Mouse (Mus musculus) thymus, postnatal 10 days (tissue): ENCODE data around the gene Psap.

Experiments
- DNase-seq, 2 experiments: peaks; one replicate each; pipeline ENCODE4 v3.0.0; 2021; ENCODE audit warnings: low spot score in 2 of 2

The Psap gene

DNA sequence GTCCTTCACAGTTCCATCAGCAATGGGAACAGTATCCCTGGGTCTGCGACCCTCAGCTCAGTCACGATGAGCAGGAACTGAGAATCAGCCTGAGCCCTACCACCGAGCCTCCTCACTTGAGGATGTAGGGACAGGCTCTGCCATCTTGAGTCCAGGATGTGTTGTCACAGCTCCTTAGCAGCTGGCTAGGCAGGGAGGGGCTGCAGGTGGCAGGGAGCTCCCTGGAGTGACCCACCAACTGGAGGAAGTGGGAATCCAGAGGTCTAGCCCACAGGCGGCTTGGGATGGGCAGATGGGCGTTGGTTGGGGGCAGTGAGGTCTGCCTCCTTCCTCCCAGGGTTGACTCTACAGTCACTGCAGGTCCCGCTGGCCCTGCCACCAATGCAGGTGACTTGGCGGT, 14.1 kb upstream of the Psap start:
- DNase-seq: no peak

DNA sequence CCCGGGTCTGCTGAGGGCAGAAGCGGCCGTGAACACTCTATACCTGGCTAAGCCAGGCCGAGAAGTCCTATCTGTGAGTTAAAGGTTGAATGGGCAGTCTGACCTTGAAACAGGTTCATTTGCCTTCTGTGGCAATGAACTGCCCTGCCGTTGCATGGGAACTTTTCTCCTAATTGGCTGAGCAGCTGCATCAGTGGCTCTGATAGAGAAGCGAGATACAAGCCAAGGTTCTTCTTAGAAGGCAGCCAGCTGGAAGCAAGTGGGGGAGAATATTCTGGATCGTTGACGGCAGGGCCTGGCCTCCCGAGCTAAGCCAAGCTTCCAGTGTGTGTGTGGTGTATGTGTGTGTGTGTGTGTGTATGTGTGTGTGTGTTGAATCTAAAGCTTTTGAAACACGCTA, 12.2 kb upstream of the Psap start:
- DNase-seq: no peak

DNA sequence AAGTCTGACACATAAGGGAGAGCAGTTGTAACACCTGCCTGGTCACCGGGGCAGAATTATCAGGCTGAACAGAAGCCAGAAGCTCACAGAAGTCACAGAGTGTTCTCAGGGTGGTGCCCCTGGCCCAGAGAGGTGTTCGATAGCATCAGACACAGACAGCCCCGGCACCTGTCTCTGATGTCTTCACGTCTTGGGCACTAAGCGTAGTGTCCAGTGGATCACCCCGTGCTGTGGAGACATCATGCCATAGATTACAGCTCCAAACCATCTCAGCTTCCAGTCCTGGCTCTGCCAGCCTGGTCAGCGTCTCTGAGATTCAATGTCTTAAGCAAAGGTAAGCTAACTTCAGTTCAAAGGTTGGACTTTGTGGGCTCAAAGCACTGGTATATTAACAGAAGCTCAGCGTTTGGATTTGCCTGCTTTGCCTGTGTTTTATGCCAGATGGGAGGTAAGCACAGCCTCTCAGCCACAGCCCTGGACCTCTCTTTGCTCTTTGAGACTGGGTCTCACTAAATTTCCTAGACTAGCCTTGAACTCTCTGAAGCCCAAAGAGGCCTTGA, 10.5 kb upstream of the Psap start:
- DNase-seq: no peak

DNA sequence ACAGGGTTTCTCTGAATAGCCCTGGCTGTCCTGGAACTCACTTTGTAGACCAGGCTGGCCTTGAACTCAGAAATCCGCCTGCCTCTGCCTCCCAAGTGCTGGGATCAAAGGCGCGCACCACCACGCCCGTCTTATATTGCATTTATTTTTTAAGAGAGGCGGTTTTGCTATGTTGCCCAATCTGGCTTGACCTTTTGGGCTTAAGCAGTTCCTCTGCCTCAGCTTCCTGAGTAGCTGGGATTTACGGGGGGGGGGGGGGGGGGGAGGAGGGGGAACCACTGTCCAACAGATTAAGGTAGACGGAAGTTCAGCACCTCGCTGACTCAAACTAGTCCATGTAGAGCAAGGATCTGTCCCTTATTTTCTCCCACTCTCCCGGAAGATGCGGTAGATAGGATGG, 8.7 kb upstream of the Psap start:
- DNase-seq: no peak

DNA sequence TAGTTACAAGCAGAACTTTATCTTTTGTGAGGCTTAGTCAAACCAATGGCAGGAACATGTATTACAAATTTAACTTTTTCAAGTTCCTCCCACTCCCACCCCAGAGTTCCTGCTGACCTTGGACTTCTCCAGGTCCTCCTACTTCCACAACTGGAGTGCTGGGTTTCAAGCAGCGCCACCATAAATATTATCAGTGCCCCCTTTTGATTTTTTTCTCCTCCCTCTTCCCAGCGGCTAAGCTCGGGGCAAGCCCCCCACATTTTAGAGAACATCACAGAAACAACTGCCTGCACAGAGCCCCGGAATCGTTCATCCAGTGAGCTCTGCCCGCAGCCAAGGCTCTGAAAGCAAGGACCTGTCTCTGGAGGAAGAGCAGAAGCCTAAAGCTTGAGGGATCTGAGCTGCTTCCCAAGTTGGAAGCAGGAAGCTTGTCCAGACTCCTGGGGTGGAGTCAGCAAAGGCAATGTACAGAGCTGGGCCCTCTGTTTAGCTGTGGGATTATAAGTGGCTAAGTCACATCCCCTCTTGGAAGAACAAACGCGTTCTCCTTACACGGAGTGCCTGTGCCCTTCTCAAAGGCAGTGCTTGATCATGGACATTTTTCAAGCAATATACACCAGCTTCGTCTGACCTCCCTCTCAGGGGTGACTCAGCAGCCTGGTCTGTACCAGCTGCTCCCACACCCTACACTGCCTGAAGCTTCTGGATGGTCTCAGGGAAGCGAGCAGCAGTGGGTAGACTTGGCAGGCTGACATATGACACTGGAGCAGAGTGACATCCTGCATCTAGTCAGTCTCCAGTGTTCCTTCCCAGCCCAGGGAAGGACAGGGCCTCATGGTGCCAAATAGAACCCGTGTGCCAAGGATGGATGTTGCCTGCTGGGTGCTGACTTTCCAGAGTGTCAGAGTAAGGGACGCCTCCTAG, 8.0 kb upstream of the Psap start:
- no peak for DNase-seq

DNA sequence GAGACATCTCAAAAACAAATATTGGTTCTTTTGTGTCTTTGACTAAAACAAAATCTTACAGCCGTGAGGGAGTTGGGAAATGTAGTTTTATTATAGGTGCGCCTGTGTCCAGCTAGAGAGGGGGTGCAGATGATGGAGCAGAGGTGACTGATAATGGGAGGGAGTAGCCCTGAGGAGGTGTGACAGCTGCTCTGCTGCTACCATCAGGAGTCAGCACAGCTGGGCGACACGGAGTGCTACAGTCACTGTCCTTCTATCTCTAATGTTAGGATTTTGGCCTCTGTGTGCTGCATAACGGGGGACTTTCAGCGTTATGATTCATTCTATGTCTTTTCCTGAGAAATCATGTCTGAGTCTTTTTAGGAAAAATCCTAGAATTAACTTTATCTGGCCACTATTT, 6.4 kb upstream of the Psap start:
- DNase-seq: no peak

DNA sequence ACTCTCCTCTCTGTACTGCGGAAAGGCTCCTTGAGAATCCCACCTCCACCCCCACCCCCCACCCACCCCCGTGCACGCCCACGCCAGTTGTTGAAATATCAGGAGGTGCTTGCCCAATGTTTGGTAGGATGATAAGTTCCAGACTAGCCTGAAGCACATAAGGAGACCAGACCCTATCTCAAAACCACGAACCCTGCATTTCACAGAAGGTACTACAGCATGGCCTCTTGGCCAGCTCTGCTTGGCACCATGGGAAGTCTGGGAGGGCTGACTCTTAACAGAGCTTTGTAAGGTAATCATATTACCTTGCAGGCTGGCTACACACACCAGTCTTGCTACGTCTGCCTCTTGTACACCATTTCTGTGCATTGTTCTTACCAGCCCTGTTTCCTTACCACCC, 5.2 kb upstream of the Psap start:
- no peak for DNase-seq

DNA sequence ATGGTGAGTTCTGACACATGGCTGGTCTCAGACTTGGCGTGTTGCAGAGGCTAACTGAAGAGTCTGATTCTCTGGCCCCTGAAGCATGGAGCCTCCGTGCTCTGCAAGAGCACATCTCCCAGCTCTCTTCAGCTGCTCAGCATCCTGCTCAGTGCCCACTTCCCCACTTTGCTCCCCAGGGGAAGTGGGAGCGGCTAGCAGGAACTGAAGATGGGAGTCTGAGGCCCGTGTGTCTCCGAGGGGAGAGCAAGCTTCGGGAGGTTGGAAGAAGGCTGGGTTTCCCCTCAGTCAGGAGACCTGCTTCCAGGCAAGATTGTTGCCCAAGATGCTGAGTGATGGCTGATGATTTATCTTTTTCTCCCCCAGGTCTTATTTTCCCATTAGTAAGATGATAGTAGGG, 4.0 kb upstream of the Psap start:
- DNase-seq: no peak

DNA sequence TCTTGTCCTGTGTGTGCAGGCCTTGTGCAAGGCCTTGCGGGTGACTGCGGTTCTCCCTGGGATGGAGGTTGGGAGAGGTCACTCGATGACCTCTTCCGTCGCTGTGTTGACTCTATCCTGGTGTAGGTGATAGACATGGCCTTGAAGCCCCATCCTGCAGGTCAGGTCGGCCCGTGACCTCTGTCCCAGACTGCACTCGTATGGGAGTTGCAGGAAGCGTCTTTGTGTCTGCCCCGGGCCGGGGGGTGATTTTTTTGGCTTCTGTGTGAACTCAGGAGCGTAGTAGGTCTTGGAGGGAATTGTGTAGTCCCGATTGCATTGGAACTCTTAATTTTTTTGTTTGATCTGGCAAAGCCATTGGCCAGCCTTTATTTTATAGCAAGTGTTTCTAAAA, 576 bp downstream of the Psap start:
- peak; percentile 44 to 46 for DNase-seq

DNA sequence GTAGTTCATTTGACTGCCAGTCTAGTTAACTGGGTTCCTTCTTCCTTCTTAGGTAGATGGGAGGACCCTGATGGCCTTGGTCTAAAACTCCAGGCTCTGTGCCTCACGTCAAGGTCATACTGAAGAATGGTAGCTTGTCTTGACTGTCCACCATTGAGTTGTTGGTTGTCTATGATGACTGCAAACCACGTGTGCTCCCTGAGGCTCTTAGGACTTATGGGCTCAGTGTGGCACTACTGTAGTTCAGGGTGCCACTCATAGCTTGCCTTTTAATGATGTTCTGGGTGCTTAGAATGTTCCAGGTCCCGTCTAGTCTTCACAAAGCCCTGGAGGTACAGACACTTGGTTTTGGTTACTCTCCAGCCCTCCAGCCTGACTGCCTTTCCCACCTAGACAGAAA, 1.4 kb downstream of the Psap start:
- no peak for DNase-seq

DNA sequence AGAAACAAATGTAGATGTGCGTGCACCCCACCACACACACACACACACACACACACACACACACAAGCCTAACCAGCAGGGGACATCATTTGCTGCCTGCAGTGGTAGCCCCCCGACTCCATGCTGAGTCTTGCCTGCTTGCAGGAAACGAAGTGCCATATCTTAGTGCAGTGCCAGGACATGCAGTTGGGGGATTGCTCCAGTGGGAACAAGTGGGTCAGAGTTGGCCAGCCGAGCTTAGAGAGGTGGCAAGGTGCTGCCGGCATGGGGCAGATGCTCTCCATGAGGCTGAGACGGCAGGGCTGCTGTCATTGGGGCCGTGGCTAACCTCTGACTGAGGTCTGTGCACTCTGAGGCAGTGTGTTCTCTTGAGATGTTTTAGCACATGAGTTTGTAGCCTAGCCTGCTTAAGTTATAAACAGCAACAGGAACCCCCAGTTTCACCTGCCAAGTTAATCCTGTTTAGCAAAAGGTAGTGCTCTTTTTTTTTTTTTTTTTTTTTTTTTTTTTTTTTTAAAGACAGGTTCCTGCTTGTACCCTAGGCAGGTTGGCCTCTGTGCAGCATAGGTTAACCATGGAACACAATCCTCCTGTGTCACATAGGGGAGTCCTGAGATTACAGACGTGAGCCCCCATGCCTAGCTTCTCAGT, 2.0 kb downstream of the Psap start:
- DNase-seq: peak in 1 of 2 experiments; percentile 50

DNA sequence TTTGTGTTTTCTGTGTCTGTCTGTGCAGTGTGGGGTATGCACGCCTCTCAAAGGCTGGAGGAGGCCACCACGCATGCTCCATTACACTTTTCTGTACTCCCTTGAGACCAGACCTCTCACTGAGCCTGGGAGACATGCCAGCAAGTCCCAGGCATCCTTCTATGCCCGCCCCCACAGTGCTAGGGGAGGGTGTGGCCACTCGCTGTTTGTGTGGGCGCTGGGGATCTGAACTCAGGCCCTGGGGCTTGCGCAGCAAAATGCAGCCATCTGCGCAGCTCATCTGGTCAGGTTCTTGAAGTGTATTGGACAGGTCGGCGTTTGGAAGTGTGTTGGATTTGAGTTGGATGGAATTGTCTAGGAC, 2.5 kb downstream of the Psap start:
- DNase-seq: peak in 1 of 2 experiments; percentile 35

DNA sequence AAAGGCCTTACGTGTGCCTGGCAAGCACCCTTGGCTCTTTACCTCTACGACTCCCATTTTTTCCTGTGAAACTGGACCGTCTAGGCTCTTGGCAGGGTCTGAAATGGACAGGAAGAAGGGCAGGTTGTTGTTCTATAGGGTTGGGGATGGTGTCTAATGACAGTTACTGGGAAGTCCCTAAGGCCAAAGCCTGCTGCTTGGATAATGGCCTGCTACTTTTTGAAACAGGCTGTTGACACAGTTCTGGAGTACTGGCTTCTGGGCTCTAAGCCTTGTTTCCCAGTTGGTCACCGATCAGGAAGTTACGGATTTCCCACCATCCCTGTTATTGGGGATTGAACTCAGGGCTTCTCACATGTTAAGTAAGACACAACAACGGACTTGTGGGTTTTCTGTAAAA, 2.9 kb downstream of the Psap start:
- no peak for DNase-seq

DNA sequence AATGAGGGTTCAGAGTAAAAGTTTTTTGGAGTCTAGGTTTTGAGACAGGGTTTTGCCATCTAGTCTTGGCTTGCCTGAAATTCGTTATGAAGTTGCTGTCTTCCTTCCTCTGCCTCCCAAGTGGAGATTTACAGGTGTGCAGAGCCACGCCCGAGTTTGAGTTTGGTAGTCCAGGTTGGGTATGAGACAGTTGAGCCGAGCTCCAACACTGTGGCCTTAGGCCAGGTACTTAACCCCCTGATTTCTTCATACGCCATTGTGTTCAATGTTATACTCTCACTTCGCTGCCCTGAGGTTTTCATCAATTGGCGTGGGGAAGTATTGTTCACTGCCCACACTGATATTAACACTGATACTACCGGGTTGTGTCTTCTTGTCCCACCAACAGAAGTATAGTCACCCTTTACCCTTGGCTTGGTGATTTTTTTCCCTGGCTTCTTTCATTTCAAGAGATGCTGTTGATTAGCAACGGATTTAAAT, 4.2 kb downstream of the Psap start:
- no peak for DNase-seq

DNA sequence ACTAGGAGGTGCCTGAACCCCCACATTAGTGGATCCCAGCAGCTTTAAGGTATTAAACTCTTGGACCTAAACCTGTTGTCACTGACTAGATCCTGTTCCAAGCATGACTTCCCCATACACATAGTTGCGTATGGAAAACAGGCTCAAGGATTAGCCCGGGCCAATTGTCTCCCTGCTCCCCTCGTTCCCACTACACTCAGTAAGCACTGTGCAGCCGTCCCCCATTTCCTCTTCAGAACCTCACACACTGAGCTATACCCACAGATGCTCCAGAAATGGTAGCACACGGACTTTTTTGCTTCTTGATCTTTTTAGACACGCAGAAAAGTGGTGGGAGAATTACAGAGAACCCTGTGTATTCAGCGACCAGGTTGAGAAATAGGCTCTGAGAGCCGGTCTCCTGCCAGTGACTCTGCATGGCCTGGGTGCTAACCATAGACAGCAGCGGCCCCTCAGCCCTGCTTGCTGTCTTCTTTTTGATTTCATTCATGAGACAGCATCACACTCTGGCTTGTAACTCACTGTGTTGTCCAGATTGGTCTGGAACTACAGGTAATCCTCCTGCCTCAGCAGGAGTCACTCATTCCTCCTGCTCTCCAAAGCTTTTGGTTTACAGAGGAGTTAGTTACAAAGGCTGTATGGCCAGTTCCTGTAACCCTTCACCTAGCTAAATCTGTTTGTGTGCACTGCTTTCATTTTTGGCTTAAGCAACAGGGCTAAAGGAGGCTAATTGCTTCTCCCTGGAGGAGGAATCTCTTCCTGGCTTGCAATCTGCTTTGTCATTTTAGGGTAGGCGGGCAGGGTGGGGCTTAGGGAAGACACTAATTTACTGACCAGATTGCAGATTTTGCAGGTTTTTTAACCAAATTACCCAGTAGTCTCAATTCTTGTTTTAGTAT, 4.9 kb downstream of the Psap start:
- peak in 1 of 2 experiments; percentile 51 for DNase-seq

DNA sequence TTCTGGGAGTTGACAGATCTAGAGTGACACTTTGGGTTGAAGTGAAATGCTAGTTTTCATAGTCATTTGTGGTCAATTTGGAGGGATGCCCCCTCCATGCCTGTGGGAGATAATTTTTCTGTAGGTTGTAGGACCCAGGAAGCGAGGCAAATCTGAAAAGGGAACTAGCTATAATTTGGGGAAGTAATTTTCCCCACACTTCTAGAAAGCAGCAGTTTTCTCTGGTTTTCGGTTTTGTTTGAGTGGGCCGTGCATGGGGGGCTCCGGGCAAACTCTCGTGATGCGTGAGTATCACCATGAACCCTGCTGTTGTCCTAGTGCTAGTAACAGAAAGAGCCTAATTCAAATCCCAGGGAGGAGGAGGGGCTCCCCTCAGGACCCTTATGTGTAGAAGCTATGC, 6.8 kb downstream of the Psap start:
- no peak for DNase-seq

DNA sequence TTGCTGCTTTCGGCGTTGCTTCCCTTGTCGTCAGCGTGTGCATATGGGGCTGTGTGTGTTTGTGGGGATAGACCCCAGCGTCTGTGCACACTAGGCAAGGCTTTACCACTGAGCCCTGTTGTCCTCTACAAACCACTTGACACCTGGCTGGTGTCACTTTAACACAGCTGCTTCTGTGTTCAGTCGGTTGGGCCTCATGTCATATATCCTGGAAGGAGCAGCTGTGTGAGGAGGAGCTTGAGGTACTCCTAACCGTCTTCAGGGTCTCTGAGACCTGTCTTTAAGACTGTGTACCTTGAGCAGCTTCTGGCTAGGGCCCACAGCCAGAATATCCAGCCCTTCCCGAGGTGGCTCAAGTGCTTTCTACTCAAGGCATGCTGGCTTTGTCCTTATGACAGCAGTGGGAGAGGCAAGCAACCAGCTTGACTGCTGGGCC, 7.3 kb downstream of the Psap start:
- peak; percentile 75 to 85 for DNase-seq

DNA sequence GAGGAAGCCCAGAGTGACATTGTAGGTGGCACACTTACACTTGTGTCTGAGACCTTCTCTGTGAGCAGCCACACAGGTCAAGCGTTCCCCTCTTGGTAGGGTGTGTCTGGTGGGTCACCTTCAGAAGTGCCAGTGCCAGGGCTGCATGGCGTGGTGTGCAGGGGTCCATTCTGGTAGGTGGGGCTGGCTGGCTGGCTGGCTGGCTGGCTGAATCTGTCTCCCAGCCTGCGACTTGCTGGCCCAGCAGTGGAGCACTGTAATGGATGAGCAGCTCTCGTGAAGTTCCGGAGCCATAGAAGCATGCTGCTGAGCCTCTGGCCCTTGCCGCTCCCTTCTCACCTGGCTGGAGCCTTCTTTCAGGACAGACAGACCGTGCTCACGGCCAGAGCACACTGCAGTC, 7.8 kb downstream of the Psap start:
- DNase-seq: no peak

DNA sequence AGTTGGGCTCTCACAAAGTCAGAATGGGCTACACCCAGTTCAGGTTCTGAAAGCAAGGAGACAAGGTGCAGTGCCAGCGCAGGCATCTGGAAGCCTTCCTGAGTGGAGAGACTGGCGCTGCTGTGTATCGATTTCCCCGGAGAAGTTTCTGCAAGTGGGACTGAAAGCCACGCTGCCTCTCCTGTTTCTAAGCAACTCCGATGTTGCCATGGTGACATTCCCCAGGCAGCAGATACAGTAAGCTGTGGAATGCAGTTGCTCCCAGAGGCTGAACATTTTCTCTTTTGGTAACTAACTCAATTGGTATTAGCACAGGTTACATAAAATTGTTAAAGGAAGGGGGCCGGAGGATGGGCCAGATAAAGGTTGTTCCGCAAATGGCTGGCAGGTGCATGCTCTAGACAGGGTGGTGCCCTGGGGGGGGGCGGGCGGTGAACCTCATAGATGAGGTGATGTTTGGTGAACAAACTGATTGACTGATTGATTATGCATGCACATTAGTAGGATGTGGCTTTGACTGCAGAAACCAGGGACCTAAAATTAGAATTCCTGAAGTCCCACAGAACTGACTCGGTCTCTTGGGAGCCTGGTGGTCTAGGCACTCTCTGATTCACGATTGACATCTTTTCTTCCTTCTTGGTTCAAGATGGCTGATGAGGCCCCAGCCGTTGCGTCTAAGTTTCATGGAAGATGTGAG, 8.4 kb downstream of the Psap start:
- DNase-seq: no peak

DNA sequence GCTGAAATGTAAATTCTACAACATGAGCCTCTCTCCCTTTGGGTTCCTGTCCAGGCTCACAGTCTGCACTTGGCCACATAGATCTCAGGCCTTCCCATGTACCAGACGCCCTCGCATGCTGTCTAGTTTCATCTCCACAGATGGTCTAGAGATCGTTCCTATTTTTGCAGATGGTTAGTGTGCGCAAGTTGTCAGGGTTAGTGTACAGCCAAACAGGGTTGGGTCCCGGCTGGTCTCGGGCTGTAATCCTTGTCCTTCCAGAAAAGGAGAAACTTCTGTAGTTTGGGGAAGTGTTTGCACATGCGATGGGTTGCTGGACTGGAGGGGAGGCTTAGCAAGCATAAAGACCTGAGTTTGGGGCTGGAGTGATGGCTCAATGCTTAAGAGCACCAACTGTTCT, 9.1 kb downstream of the Psap start:
- no peak for DNase-seq

DNA sequence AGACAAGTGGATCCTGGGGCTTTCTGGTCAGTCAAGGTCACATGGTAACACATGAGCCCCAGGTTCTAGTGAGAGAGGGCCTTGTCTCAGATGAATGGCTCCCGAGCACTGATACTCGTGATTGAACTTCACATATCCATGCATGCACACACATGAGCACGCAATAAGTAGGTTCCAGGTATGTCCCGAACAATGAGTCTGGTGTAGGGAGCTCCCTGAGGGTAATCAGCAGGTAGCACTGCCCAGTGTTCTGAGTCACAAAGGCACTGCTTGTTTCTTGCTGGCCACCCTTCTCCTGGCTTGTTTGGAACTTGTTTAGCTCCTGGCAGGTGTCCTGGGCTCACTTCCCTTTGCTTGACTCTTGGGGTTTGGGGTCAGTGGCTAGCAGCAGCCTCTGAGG, 9.7 kb downstream of the Psap start:
- no peak for DNase-seq
